Mouse (Mus musculus) kidney, postnatal 0 days (tissue): ENCODE results near the gene Birc5. TPM values are rescaled to one million over a fixed set of nuclear protein-coding genes. Genes with fewer than 3 reads are reported as not detected.
"Not testable (repeated sequence)": the region's sequence is repeated elsewhere in the genome, so short reads cannot be mapped to it uniquely, and the experiment has no call there.

Experiments used
- ATAC-seq: fragments of 200-750 bp; cut with Nextera tagmentation; replicated peaks from 2 replicates; pipeline ENCODE4 v1.8.0; 2017; ENCODE audit warnings: low read depth, moderate number of reproducible peaks, moderate TSS enrichment, moderate library complexity; ENCODE audit not compliant: low FRiP score
- DNase-seq: peaks from one replicate; pipeline ENCODE4 v3.0.0-alpha.2; 2016; ENCODE audit warnings: low spot score
- H3K27ac ChIP-seq: fragments of 300-500 bp; sonication (generic); 2 replicates; pipeline ENCODE4 v1.5.1; 2014; ENCODE audit warnings: mild to moderate bottlenecking
- H3K27me3 ChIP-seq: fragments of 300-500 bp; sonication (generic); 2 replicates; pipeline ENCODE4 v1.6.1; 2014; ENCODE audit warnings: low read length, mixed read lengths; ENCODE audit not compliant: insufficient read depth
- H3K36me3 ChIP-seq: fragments of 300-500 bp; sonication (generic); 2 replicates; pipeline ENCODE4 v1.6.1; 2014; ENCODE audit warnings: low read length, mixed read lengths; ENCODE audit not compliant: insufficient read depth
- H3K4me1 ChIP-seq: fragments of 300-500 bp; sonication (generic); replicated peaks from 2 replicates; pipeline ENCODE4 v1.6.1; 2014; ENCODE audit warnings: antibody characterized with exemption, low read length, mixed read lengths; ENCODE audit not compliant: insufficient read depth
- H3K4me2 ChIP-seq: fragments of 300-500 bp; sonication (generic); 2 replicates; pipeline ENCODE4 v1.6.1; 2014; ENCODE audit warnings: mild to moderate bottlenecking, low read length, moderate library complexity, mixed read lengths
- H3K4me3 ChIP-seq: fragments of 300-500 bp; sonication (generic); replicated peaks from 2 replicates; pipeline ENCODE4 v1.5.1; 2014; ENCODE audit warnings: low read depth, low read length
- H3K9ac ChIP-seq: fragments of 300-500 bp; sonication (generic); 2 replicates; pipeline ENCODE4 v1.6.1; 2014; ENCODE audit warnings: low read depth, low read length
- H3K9me3 ChIP-seq: fragments of 300-500 bp; sonication (generic); replicated peaks from 2 replicates; pipeline ENCODE4 v1.6.1; 2016; ENCODE audit warnings: low read length, inconsistent platforms, mixed read lengths
- CTCF ChIP-seq: IDR thresholded peaks from 2 replicates; pipeline ENCODE4 v1.5.1; 2016; ENCODE audit warnings: antibody characterized with exemption, low read depth, mild to moderate bottlenecking, moderate library complexity
- WGBS: fragments of 180-500 bp; shearing (Covaris S2); extraction: QIAGEN DNeasy Blood & Tissue Kit; methylation state at CpG from one replicate; pipeline ENCODE4 v1.1.7; 2014; 5-methylcytosine and 5-hydroxymethylcytosine counted together
- polyA plus RNA-seq: library from polyadenylated mRNA; unstranded; fragments of >200 nt; fragmentation: Nextera tagmentation; extraction: Ambion mirVana; gene quantifications from 2 replicates; pipeline ENCODE4 v1.2.1, GENCODE M21; 2015

The Birc5 gene
- polyA plus RNA-seq, 1 experiment from 2014 or later, result 145 TPM

DNA sequence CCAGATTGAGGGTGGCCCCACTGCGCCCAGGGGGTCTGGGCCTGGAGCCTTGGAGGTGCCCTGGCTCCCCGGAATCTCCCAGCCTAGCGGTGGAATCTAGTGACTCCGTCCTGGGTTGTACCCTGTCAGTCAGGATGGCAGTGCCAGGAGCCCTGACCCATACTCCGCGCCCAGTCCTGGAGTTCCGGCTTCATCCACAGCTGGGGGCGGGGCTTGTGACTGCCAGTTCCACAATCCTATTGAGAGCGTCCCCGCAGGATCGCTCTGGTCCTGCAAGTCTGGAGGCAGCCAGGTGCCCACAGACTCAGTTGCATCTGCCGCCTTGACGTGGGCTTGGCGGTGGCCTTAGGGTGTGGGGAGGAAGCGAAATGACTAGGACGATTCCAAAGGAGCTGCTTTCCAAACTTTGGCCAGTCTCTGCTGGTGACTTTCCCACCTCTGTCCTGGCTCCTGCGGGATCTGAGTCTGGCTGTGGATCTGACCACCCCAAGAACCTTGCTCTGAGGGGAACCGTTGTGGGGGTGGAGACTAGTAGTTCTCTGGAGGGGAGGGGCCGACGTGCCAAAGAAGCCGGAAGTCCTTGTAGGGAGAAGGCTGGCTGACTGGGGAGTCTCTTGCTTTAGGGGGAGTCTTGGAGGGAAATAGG, 38.5 kb upstream of the Birc5 start:
- peak; percentile 89 for ATAC-seq
- Histone ChIP-seq H3K4me2 (peak overlapping the region; percentile 82), H3K27ac (peak overlapping the region; percentile 75), H3K9ac (peak overlapping the region; percentile 74), H3K4me1 (peaks cover 3% of the 10 kb centered on the region; the same call in 1 of the 2 replicates), H3K36me3 (peaks cover 23% of the 10 kb centered on the region), H3K9me3 (no peaks in the 10 kb centered on the region), H3K27me3 (no peaks in the 10 kb centered on the region), H3K4me3 (peak overlapping the region; percentile 71)
- peak; percentile 58 for TF ChIP-seq CTCF
- peak; percentile 94 for DNase-seq
- 0% methylated on average over 21 of the region's 21 CpGs for WGBS

GRCm38 (mm10) chr11:117813867-117814266, 35.2 kb upstream of the Birc5 start:
- H3K4me2 ChIP-seq, result no peak overlapping the region
- peaks cover 3% of the 10 kb centered on the region; the same call in 1 of the 2 replicates for H3K4me1 ChIP-seq
- H3K27ac ChIP-seq, result no peak overlapping the region
- no peak for ATAC-seq
- no peaks in the 10 kb centered on the region for H3K9me3 ChIP-seq
- no peaks in the 10 kb centered on the region for H3K27me3 ChIP-seq
- no peak overlapping the region for H3K4me3 ChIP-seq
- peaks cover 32% of the 10 kb centered on the region for H3K36me3 ChIP-seq
- no peak for DNase-seq
- WGBS, result 80% methylated on average over 5 of the region's 5 CpGs
- H3K9ac ChIP-seq, result no peak overlapping the region
- TF ChIP-seq CTCF, result no peak

- no peak overlapping the region for H3K4me3 ChIP-seq
- ATAC-seq (no peak), DNase-seq (no peak)
- no peak overlapping the region for H3K27ac ChIP-seq
- WGBS, result 83% methylated on average over 6 of the region's 6 CpGs
- H3K27me3 ChIP-seq, result no peaks in the 10 kb centered on the region
- peaks cover 33% of the 10 kb centered on the region for H3K36me3 ChIP-seq
- H3K4me1 ChIP-seq, result no peaks in the 10 kb centered on the region; the same call in 1 of the 2 replicates
- no peak for TF ChIP-seq CTCF
- no peaks in the 10 kb centered on the region for H3K9me3 ChIP-seq
- H3K4me2 ChIP-seq, result no peak overlapping the region
- no peak overlapping the region for H3K9ac ChIP-seq
Measured at GRCm38 (mm10) chr11:117814704-117815366, 34.2 kb upstream of the Birc5 start.

GRCm38 (mm10) chr11:117815850-117816249, 33.2 kb upstream of the Birc5 start:
- DNase-seq, H3K4me1 ChIP-seq, H3K9ac ChIP-seq, H3K4me3 ChIP-seq, H3K4me2 ChIP-seq, H3K27me3 ChIP-seq, ATAC-seq, H3K27ac ChIP-seq, H3K9me3 ChIP-seq: not testable (repeated sequence)
- peaks cover 38% of the 10 kb centered on the region for H3K36me3 ChIP-seq
- WGBS, result 74% methylated on average over 9 of the region's 9 CpGs

DNA sequence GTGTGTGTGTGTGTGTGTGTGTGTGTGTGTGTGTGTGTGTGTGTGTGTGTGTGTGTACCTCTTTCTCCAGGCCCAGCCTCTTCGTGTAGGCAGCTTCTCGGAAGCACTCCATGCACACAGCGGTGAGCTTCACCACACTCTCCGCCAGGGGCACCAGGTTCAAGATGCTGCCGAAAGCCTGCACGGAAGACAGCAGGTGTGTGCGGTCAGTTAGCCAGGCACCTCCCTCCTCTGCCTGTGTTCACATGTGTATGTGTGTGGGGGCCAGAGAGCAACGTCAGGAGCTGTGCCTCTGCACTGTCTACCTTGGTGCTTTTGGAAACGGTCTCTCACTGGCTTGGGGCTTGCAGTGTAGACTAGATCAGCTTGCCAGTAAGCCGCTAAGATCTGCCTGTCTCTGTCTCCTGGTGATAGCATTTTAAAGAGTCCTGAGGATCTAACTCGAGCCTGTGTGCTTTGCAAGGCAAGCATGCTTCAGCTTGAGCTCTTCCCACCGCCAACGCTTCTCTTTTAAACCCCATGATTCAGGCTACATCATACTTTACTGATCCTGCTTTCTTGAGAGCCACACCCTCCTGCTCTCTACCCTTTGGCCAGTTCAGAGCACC, 32.6 kb upstream of the Birc5 start:
- no peak overlapping the region for H3K27ac ChIP-seq
- H3K9ac ChIP-seq, result no peak overlapping the region
- no peak overlapping the region for H3K4me3 ChIP-seq
- H3K36me3 ChIP-seq, result peaks cover 42% of the 10 kb centered on the region
- no peak for TF ChIP-seq CTCF
- ATAC-seq (no peak), DNase-seq (no peak)
- no peak overlapping the region for H3K4me2 ChIP-seq
- H3K4me1 ChIP-seq, result no peaks in the 10 kb centered on the region
- H3K27me3 ChIP-seq, result no peaks in the 10 kb centered on the region
- H3K9me3 ChIP-seq, result no peaks in the 10 kb centered on the region
- WGBS, result 84% methylated on average over 13 of the region's 13 CpGs

- ATAC-seq (no peak), DNase-seq (no peak)
- WGBS, result 85% methylated on average over 8 of the region's 8 CpGs
- TF ChIP-seq CTCF, result no peak
- Histone ChIP-seq H3K9me3 (no peaks in the 10 kb centered on the region), H3K4me1 (peaks cover 6% of the 10 kb centered on the region; the same call in 1 of the 2 replicates), H3K4me2 (no peak overlapping the region), H3K9ac (no peak overlapping the region), H3K27ac (no peak overlapping the region), H3K27me3 (no peaks in the 10 kb centered on the region), H3K4me3 (no peak overlapping the region), H3K36me3 (peaks cover 35% of the 10 kb centered on the region; the same call in 1 of the 2 replicates)
Measured at GRCm38 (mm10) chr11:117819095-117819494, 30.0 kb upstream of the Birc5 start.
